In genomic region chr19:40556029-40556428, GRCm38 (mm10) we compare ENCODE assay signal across 17 mouse cellular contexts.
"Had no signal": no experiment of that assay in that cellular context is flagged by ENCODE, and none has a peak within 500 bp of the region (broad histone marks: within the 10 kb centered on the region; RNA-seq: fewer than 3 reads in every experiment).

No protein-coding gene starts in this region.

- H3K27ac ChIP-seq: macrophage; midbrain, embryonic 13.5 days; midbrain, embryonic 15.5 days; neural tube, embryonic 12.5 days; stomach, embryonic 15.5 days; stomach, postnatal 0 days had no signal

- H3K27me3 ChIP-seq: lung, embryonic 15.5 days; megakaryocyte, embryonic 14.5 days; midbrain, embryonic 13.5 days; midbrain, embryonic 15.5 days; neural tube, embryonic 12.5 days; stomach, embryonic 15.5 days had no signal

- H3K9me3 ChIP-seq: lung, embryonic 15.5 days; megakaryocyte, embryonic 14.5 days; midbrain, embryonic 13.5 days; midbrain, embryonic 15.5 days; neural tube, embryonic 12.5 days; stomach, embryonic 15.5 days had no signal

- H3K4me1 ChIP-seq: megakaryocyte, embryonic 14.5 days; midbrain, embryonic 13.5 days; midbrain, embryonic 15.5 days; neural tube, embryonic 12.5 days had no signal

- H3K9ac ChIP-seq: lung, embryonic 15.5 days; midbrain, embryonic 13.5 days; midbrain, embryonic 15.5 days; neural tube, embryonic 12.5 days; stomach, embryonic 15.5 days had no signal

- ATAC-seq: lung, postnatal 0 days; midbrain, embryonic 13.5 days; midbrain, embryonic 15.5 days had no signal

- DNase-seq: lung, adult 2 months; lung, postnatal 14 days; lung, postnatal 36 days; right cerebral cortex, postnatal 14 days; thymus, adult 2 months; thymus, postnatal 25 days; thymus, postnatal 4 days had no signal

- H3K4me3 ChIP-seq: lung, embryonic 15.5 days; megakaryocyte, embryonic 14.5 days; midbrain, embryonic 13.5 days; midbrain, embryonic 15.5 days; neural tube, embryonic 12.5 days; stomach, embryonic 15.5 days had no signal

- H3K4me2 ChIP-seq: lung, embryonic 15.5 days; midbrain, embryonic 11.5 days; midbrain, embryonic 13.5 days; midbrain, embryonic 15.5 days; neural tube, embryonic 12.5 days; stomach, embryonic 15.5 days had no signal
